14 mouse cellular contexts compared by ENCODE assay signal in genomic region chr14:12539071-12539470, GRCm38 (mm10).
"Had no signal": no experiment of that assay in that cellular context is flagged by ENCODE, and none has a peak within 500 bp of the region (broad histone marks: within the 10 kb centered on the region; RNA-seq: fewer than 3 reads in every experiment).

No protein-coding gene starts in this region.

- H3K9ac ChIP-seq: limb, embryonic 12.5 days; liver, embryonic 13.5 days; liver, postnatal 0 days; lung, embryonic 15.5 days; midbrain, embryonic 12.5 days had no signal

- H3K36me3 ChIP-seq: limb, embryonic 12.5 days; liver, embryonic 13.5 days; lung, embryonic 15.5 days; midbrain, embryonic 12.5 days had no signal

- ATAC-seq: liver, postnatal 0 days had no signal

- H3K27me3 ChIP-seq: liver, embryonic 13.5 days; lung, embryonic 15.5 days; megakaryocyte, embryonic 14.5 days had no signal

- DNase-seq: kidney, adult 9 months; kidney, postnatal 36 days; liver; liver, embryonic 13.5 days; liver, postnatal 0 days; lung, postnatal 14 days; thymus, postnatal 4 days had no signal

- H3K4me1 ChIP-seq: limb, embryonic 12.5 days; liver, embryonic 13.5 days; lung, embryonic 15.5 days; megakaryocyte, embryonic 14.5 days; midbrain, embryonic 12.5 days had no signal

- H3K27ac ChIP-seq: kidney, postnatal 0 days; limb, embryonic 12.5 days; liver, embryonic 13.5 days; lung, embryonic 15.5 days; macrophage; midbrain, embryonic 12.5 days; stomach, postnatal 0 days had no signal

- H3K4me3 ChIP-seq: limb, embryonic 12.5 days; liver, embryonic 13.5 days; lung, embryonic 15.5 days; megakaryocyte, embryonic 14.5 days; midbrain, embryonic 12.5 days had no signal

- H3K4me2 ChIP-seq: limb, embryonic 12.5 days; liver, embryonic 13.5 days; lung, embryonic 15.5 days; midbrain, embryonic 12.5 days had no signal

- H3K9me3 ChIP-seq: limb, embryonic 12.5 days; liver, embryonic 13.5 days; lung, embryonic 15.5 days; megakaryocyte, embryonic 14.5 days; midbrain, embryonic 12.5 days had no signal
